Mouse (Mus musculus): ENCODE results near the gene Hfm1. TPM values are rescaled to one million over a fixed set of nuclear protein-coding genes. Genes with fewer than 3 reads are reported as not detected.

Hfm1 gene
- polyA plus RNA-seq, 1 experiment: not detected

GRCm38 (mm10) chr5:106948683-106949082, 22.6 kb upstream of the Hfm1 start:
- no peak for DNase-seq
- TF ChIP-seq POLR2A (IDR thresholded peaks at IDR 0.05; ENCODE audit: borderline replicate concordance, extremely low read depth, low read depth, low read length) (no peak), CTCF (IDR thresholded peaks at IDR 0.05; ENCODE audit: insufficient read depth, low read length) (no peak)
- Histone ChIP-seq H3K4me1 (ENCODE audit: control insufficient read depth, insufficient read depth, low read length) (no peaks in the 10 kb centered on the region), H3K4me3 (replicated peaks; ENCODE audit: extremely low read depth, low read depth, low read length) (no peak overlapping the region)
- WGBS: 89% methylated on average over 6 of the region's 6 CpGs

- no peak for DNase-seq
- Histone ChIP-seq H3K4me3 (replicated peaks; ENCODE audit: extremely low read depth, low read depth, low read length) (no peak overlapping the region), H3K4me1 (ENCODE audit: control insufficient read depth, insufficient read depth, low read length) (no peaks in the 10 kb centered on the region)
- TF ChIP-seq POLR2A (IDR thresholded peaks at IDR 0.05; ENCODE audit: borderline replicate concordance, extremely low read depth, low read depth, low read length): no peak
- TF ChIP-seq CTCF (IDR thresholded peaks at IDR 0.05; ENCODE audit: insufficient read depth, low read length): no peak
- 70% methylated on average over 4 of the region's 4 CpGs for WGBS
Measured at GRCm38 (mm10) chr5:106946342-106946741, 20.2 kb upstream of the Hfm1 start.

GRCm38 (mm10) chr5:106927996-106928395, 1.9 kb upstream of the Hfm1 start:
- TF ChIP-seq POLR2A (IDR thresholded peaks at IDR 0.05; ENCODE audit: borderline replicate concordance, extremely low read depth, low read depth, low read length) (no peak), CTCF (IDR thresholded peaks at IDR 0.05; ENCODE audit: insufficient read depth, low read length) (no peak)
- 76% methylated on average over 4 of the region's 4 CpGs for WGBS
- Histone ChIP-seq H3K4me1 (ENCODE audit: control insufficient read depth, insufficient read depth, low read length) (no peaks in the 10 kb centered on the region), H3K4me3 (replicated peaks; ENCODE audit: extremely low read depth, low read depth, low read length) (no peak overlapping the region)
- DNase-seq: no peak

GRCm38 (mm10) chr5:106926369-106926686, 207 bp upstream of the Hfm1 start:
- H3K4me1 ChIP-seq (ENCODE audit: control insufficient read depth, insufficient read depth, low read length): no peaks in the 10 kb centered on the region
- WGBS: 44% methylated on average over 4 of the region's 4 CpGs
- DNase-seq: no peak
- TF ChIP-seq CTCF (IDR thresholded peaks at IDR 0.05; ENCODE audit: insufficient read depth, low read length): no peak
- no peak for TF ChIP-seq POLR2A (IDR thresholded peaks at IDR 0.05; ENCODE audit: borderline replicate concordance, extremely low read depth, low read depth, low read length)
- no peak overlapping the region for H3K4me3 ChIP-seq (replicated peaks; ENCODE audit: extremely low read depth, low read depth, low read length)

GRCm38 (mm10) chr5:106919315-106919714, 6.8 kb downstream of the Hfm1 start:
- H3K4me1 ChIP-seq (ENCODE audit: control insufficient read depth, insufficient read depth, low read length): no peaks in the 10 kb centered on the region
- no peak overlapping the region for H3K4me3 ChIP-seq (replicated peaks; ENCODE audit: extremely low read depth, low read depth, low read length)
- TF ChIP-seq POLR2A (IDR thresholded peaks at IDR 0.05; ENCODE audit: borderline replicate concordance, extremely low read depth, low read depth, low read length) (no peak), CTCF (IDR thresholded peaks at IDR 0.05; ENCODE audit: insufficient read depth, low read length) (no peak)
- DNase-seq: no peak

GRCm38 (mm10) chr5:106896879-106897278, 29.2 kb downstream of the Hfm1 start:
- no peak for TF ChIP-seq POLR2A (IDR thresholded peaks at IDR 0.05; ENCODE audit: borderline replicate concordance, extremely low read depth, low read depth, low read length)
- TF ChIP-seq CTCF (IDR thresholded peaks at IDR 0.05; ENCODE audit: insufficient read depth, low read length): no peak
- no peak for DNase-seq
- WGBS: 48% methylated on average over 2 of the region's 2 CpGs
- Histone ChIP-seq H3K4me3 (replicated peaks; ENCODE audit: extremely low read depth, low read depth, low read length) (no peak overlapping the region), H3K4me1 (ENCODE audit: control insufficient read depth, insufficient read depth, low read length) (no peaks in the 10 kb centered on the region)

- DNase-seq: no peak
- 20% methylated on average over 5 of the region's 5 CpGs for WGBS
- TF ChIP-seq POLR2A (IDR thresholded peaks at IDR 0.05; ENCODE audit: borderline replicate concordance, extremely low read depth, low read depth, low read length) (no peak), CTCF (IDR thresholded peaks at IDR 0.05; ENCODE audit: insufficient read depth, low read length) (no peak)
- Histone ChIP-seq H3K4me3 (replicated peaks; ENCODE audit: extremely low read depth, low read depth, low read length) (no peak overlapping the region), H3K4me1 (ENCODE audit: control insufficient read depth, insufficient read depth, low read length) (no peaks in the 10 kb centered on the region)
Measured at GRCm38 (mm10) chr5:106891773-106892172, 34.3 kb downstream of the Hfm1 start.

GRCm38 (mm10) chr5:106887303-106888071, 38.6 kb downstream of the Hfm1 start:
- TF ChIP-seq POLR2A (IDR thresholded peaks at IDR 0.05; ENCODE audit: borderline replicate concordance, extremely low read depth, low read depth, low read length): no peak
- TF ChIP-seq CTCF (IDR thresholded peaks at IDR 0.05; ENCODE audit: insufficient read depth, low read length): no peak
- DNase-seq: no peak
- H3K4me3 ChIP-seq (replicated peaks; ENCODE audit: extremely low read depth, low read depth, low read length): no peak overlapping the region
- H3K4me1 ChIP-seq (ENCODE audit: control insufficient read depth, insufficient read depth, low read length): no peaks in the 10 kb centered on the region
- WGBS: 60% methylated on average over 1 of the region's 1 CpGs

GRCm38 (mm10) chr5:106885517-106885916, 40.6 kb downstream of the Hfm1 start:
- TF ChIP-seq POLR2A (IDR thresholded peaks at IDR 0.05; ENCODE audit: borderline replicate concordance, extremely low read depth, low read depth, low read length) (no peak), CTCF (IDR thresholded peaks at IDR 0.05; ENCODE audit: insufficient read depth, low read length) (no peak)
- H3K4me3 ChIP-seq (replicated peaks; ENCODE audit: extremely low read depth, low read depth, low read length): no peak overlapping the region
- 75% methylated on average over 4 of the region's 4 CpGs for WGBS
- H3K4me1 ChIP-seq (ENCODE audit: control insufficient read depth, insufficient read depth, low read length): no peaks in the 10 kb centered on the region
- no peak for DNase-seq

GRCm38 (mm10) chr5:106876438-106876837, 49.7 kb downstream of the Hfm1 start:
- WGBS: 47% methylated on average over 1 of the region's 1 CpGs
- H3K4me3 ChIP-seq (replicated peaks; ENCODE audit: extremely low read depth, low read depth, low read length): no peak overlapping the region
- TF ChIP-seq POLR2A (IDR thresholded peaks at IDR 0.05; ENCODE audit: borderline replicate concordance, extremely low read depth, low read depth, low read length): no peak
- TF ChIP-seq CTCF (IDR thresholded peaks at IDR 0.05; ENCODE audit: insufficient read depth, low read length): no peak
- no peaks in the 10 kb centered on the region for H3K4me1 ChIP-seq (ENCODE audit: control insufficient read depth, insufficient read depth, low read length)
- no peak for DNase-seq

All from lung, adult 2 months (tissue).